Mouse (Mus musculus): ENCODE measurements around the gene Snx29.

DNA sequence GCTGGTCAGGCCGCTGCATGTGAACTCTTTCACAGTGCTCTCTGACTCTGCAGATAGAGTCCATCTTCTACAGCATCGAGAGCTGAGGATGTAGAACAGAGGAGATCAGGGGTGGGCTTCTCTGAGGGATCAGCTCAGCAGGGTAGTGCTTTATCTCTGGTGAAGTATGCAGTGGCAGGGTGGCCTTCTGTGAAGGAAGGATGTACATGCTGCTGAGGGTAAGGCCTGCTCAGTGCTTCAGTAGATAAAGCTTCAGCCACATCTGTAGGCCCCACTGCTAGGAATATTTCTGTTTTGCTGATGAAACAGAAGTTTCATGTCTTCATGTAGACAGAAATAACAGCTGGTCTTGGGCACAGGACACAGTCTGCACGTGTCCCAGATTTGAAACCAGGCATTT, 300.3 kb downstream of the Snx29 start:
- TF ChIP-seq CTCF (IDR thresholded peaks at IDR 0.05; ENCODE audit: low read depth, low read length) (no peak), POLR2A (IDR thresholded peaks at IDR 0.05; ENCODE audit: borderline replicate concordance, low read depth, low read length) (no peak)
